Mouse (Mus musculus) hematopoietic stem cell, adult 5-6 weeks (primary cell): ENCODE measurements around the gene Trim28. TPM values are rescaled to one million over a fixed set of nuclear protein-coding genes. Genes with fewer than 3 reads are reported as not detected.
A peak's percentile ranks its signal among the peaks of the same experiment; 100 is the strongest.

ENCODE experiments used
- ATAC-seq, 2 experiments: fragments of 125-278 bp in 1 of 2; replicated peaks in 1 of 2; 2 replicates each; pipeline ENCODE4 v1.8.0; 2016 to 2017; ENCODE audit warnings: inconsistent platforms in 2 of 2, mild to moderate bottlenecking in 2 of 2, moderate number of reproducible peaks in 2 of 2, low read depth in 1 of 2, moderate TSS enrichment in 1 of 2; ENCODE audit not compliant: low FRiP score in 2 of 2, poor library complexity in 2 of 2, severe bottlenecking in 2 of 2, insufficient read depth in 1 of 2, low TSS enrichment in 1 of 2
- total RNA-seq: library from RNA; stranded (forward); fragments of 172-1452, 232-1000 nt; gene quantifications from 2 replicates; pipeline ENCODE4 v1.2.3, GENCODE M21; 2017

The Trim28 gene
- 478 and 595 TPM in 2 replicates for total RNA-seq

DNA sequence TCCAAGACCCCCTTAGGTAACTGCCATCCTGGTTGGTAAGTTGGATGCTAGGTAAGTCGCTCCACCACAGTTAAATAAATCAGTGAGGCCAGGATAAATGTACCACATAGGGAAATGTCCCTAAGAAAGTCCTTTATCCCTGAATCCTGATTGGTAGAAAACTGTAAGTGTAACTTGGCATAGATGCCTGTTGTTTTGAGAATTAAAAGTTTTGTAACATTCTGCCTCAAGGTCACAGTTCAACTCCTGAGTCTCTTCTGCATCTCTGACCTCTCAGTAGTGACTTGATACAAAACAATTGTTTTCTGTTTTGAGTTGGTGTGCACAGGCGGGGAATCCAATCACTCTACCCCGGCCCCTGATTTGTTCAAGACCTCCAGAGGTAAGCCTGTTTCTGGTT lies at the start of gene Trim28:
Gene Trim28 (plus strand): TSS at position 264 of the 400 bp plus-strand sequence.
- ATAC-seq, result no peak

DNA sequence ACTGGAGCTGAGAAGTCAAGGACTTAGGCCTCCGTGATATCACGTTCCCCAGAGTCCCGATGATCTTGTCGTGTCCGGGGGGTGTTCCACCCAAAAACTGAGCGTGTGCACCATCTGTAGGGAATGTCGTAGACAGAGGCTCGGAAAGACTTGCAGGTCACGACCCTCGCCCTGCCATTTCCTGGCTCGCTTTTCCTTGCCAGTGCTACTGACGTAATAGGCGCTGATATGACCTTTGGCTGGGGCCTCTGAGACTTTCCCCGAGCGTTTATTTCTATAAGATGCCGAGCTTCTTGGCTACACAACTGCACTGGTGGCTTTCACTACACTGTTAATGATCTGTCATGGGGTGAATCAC lies 49.1 kb upstream of the Trim28 start:
- ATAC-seq, result no peak; a peak in 1 of 4 replicates

DNA sequence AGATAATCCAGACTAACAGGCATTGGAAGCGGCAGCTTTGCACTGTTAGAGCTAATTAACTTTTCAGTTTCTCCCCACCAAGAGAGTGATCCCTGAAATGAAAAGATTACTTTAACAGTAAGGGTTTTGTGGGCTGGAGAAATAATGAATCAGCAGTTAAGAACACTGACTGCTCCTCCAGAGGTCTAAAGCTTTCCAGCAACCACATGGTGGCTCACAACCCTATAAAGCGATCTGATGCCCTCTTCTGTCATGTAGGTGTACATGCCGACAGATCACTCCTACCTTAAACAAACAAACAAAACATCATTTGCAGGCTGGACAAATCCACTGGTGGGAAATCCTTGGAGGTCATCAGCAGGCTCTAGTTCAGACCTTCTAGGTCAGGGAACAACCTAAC lies 44.0 kb upstream of the Trim28 start:
- ATAC-seq, result peak; percentile 79 to 87

GRCm38 (mm10) chr7:12957511-12957910 lies 41.4 kb upstream of the Trim28 start:
- ATAC-seq, result no peak

DNA sequence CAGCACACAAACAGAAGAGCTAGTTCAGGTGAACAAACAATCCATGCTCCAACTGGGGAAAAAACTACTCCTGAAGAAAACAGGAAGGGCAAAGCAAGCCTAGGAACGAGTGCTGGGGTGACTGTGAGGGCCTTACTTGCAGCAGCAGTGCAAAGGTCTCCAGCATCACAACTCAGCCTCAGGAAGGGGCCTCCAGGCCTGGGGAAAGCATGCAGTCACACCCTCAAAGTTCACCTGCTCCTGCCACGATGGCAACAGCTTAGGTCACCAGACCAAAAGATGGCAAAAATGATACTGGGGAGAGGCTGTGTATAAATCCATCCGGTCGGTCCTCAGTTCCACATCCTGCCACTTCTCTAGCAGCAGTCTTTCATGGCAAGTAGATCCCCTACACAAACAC lies 40.0 kb upstream of the Trim28 start:
- ATAC-seq, result no peak

DNA sequence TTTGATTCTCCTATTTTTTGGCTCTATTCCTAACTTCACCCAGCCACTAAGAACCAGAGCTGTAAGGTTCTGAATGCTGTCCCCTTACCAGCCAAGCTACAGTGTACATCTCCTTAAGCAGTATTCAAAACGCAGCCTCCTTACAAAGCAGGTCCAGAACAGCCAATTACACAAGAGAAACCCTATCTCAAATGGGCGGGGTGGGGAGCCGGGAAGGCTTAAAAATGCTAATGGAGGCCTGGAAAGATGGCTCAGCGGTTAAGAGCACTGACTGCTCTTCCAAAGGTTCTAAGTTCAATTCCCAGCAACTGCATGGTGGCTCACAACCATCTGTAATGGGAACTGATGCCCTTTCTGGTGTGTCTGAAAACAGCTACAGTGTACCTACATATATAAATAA lies 39.2 kb upstream of the Trim28 start:
- ATAC-seq, result no peak

DNA sequence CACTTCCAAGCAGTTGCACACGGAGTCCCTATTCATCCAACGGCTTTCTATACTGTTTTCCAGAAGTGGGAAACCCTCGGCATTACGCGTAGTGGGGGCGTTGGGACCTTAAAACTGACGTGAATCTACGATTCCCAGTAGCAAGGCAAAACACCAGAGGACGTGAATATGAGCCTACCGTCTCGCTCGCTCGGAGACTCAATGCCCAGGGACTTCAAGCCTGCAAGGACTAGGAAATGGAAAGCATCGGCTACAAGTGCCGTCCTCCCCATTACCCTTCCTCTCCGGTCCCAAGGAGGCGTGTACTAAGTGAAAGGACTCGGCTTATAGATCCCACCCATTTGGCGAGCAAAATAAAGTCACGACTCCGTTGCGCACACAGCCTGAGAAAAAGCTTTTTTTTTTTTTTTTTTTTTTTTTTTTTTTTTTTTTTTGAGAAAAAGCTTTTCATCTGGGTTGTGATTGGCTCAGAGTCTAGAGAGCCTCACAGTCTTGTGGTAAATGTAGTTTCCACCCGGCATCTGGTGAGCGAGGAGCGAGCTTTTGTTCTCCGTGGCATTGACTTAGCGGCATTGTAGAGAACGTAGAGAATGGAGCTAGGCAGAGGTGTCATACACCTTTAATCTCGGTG lies 37.3 kb upstream of the Trim28 start:
- ATAC-seq, result peak; percentile 68 to 73

DNA sequence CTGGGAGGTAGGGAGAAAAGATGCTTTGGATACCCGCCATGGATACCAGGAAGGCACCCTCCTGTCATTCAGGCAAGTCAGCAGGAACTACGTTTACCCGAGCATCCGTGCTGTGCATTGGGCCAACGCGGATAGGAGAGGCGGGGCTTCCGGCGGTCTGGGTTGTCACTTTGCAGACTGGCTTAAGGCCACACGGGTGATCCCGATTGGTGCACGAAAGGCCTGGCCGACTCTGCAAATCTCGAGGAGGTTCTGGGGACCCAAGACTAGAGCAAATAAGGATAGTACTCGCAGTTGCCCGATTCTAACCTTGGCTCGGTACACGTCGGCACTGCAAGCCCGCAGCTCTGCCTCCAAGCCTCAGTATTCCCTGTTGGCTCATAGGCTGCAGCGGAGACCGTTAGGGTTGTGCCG lies 33.2 kb upstream of the Trim28 start, which contains the start of gene Zfp324:
Gene Zfp324 (plus strand): TSS at position 161 of the 414 bp plus-strand sequence.
- peak; percentile 91 to 92 for ATAC-seq

- ATAC-seq, result peak; percentile 10 to 21; a peak in 2 of 4 replicates
Measured at GRCm38 (mm10) chr7:12966104-12966845, 32.6 kb upstream of the Trim28 start.

GRCm38 (mm10) chr7:12970906-12971305 lies 28.0 kb upstream of the Trim28 start:
- no peak for ATAC-seq

GRCm38 (mm10) chr7:12977682-12978389 lies 21.1 kb upstream of the Trim28 start, which contains the start of gene Zfp446:
Gene Zfp446, plus strand, starts transcription at chr7:12977848.
- peak; percentile 95 to 96 for ATAC-seq

GRCm38 (mm10) chr7:12978931-12979722 lies 19.8 kb upstream of the Trim28 start:
- no peak for ATAC-seq

DNA sequence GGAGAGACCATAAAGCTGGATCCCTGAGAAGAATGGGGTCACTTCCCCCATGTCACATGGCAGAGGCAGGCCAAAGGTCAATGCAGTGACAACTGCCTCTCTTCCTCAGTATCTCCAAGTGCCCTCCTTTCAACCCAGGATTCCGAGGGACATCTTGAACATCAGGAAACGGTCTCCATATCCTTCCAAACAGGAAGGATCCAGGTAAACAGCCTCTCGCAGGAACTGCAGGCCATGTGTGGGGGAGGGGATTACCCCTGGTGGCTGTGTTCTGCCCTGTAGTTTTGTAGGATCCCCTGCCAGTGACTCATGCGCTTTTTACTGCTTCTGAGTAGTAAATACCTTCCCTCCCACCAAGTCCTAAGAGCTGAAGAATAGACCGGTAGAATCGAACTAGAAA lies 19.1 kb upstream of the Trim28 start:
- no peak for ATAC-seq

DNA sequence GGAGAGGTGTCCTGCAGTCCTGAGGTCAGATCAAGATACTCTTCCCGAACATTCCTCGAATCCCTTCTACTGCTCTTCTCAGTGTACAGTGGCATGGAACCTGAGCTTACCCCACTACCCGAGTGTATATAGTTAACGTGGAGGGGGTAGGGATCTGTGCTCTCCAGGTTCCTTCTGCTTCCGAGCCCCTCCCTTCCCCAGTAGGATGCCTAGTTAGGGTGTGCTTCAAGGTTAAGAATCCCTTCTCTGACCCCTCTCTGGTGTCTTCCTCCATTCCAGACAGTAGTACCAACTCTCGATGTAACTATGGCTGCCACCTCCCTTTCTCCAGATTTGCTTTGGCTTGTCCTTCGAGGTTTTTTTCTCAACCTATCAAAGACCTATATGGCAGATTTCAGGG lies 18.6 kb upstream of the Trim28 start:
- no peak for ATAC-seq

DNA sequence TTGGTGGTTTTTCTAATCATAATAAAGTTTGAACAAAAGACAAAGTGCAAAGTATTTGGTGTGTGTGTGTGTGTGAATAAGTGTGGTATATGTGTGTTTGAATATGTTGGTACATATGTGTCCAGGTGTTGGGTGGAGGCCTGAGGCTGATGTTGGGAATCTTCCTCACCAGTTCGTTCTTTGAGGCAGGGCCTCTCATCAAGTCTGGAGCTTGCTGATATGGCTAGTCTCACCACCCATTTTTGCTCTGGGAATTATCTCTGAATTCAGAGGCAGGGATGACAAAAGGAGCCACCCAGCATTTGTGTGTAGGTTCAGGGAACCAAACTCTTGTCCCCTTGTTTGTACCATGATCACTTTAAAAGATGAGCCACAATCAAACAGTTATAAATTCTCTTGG lies 13.2 kb upstream of the Trim28 start:
- ATAC-seq, result no peak

- no peak for ATAC-seq
Measured at GRCm38 (mm10) chr7:12986906-12987305, 12.0 kb upstream of the Trim28 start.

GRCm38 (mm10) chr7:12987409-12988189 lies 11.3 kb upstream of the Trim28 start:
- no peak for ATAC-seq
